Mouse (Mus musculus): ENCODE measurements around the gene Zbtb38. TPM values are rescaled to one million over a fixed set of nuclear protein-coding genes. Genes with fewer than 3 reads are reported as not detected.
"Not testable (repeated sequence)": the region's sequence is repeated elsewhere in the genome, so short reads cannot be mapped to it uniquely, and the experiment has no call there.

Zbtb38 gene
- total RNA-seq, 2 experiments from 2014 or later = 15.9 to 20.1 TPM

DNA sequence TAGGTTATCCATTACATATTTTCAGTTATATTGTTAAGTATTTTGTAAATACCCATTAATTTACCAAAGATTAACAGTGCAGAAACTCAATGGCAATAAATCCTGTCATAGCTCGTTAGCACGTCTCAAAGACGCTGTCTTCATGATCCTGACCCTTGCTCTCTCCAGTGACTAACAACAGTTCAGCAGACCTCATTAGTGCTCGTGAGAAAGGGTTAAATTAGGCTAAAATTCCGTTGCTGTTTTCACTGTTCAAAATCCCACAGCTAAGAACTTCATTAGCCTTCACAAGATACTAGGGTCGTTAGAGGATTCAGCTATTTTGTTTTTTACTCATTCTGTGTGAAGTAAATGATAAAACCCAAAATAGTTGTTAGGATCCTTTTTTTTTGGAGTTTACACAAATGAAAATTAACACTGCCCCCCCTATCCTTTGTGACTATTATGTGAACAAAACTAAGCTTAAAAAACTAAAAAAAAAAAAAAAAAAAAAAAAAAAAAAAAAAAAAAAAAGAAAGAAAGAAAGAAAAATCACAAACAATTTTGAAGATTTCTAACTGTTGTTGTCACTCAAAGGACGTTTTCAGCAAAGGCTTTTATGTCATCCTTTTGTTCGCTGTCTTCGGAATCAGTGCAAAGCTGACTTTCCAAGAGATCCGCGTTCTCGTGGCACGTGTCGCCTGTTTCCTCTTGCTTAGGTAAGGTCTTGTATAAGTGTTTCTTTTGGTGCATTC is 67.6 kb downstream of the Zbtb38 start:
- DNase-seq (ENCODE audit: low spot score in 2 of 2) = no peak

- no peak for DNase-seq (ENCODE audit: low spot score in 2 of 2)
Observed at GRCm38 (mm10) chr9:96684165-96684792, 68.4 kb downstream of the Zbtb38 start.

- no peak for DNase-seq (ENCODE audit: low spot score in 2 of 2)
Observed at GRCm38 (mm10) chr9:96678611-96679010, 74.0 kb downstream of the Zbtb38 start.

GRCm38 (mm10) chr9:96677711-96678110 is 74.9 kb downstream of the Zbtb38 start:
- not testable (repeated sequence) for DNase-seq (ENCODE audit: low spot score in 2 of 2)

- DNase-seq (ENCODE audit: low spot score in 2 of 2) = no peak
Observed at GRCm38 (mm10) chr9:96676671-96677070, 76.0 kb downstream of the Zbtb38 start.

DNA sequence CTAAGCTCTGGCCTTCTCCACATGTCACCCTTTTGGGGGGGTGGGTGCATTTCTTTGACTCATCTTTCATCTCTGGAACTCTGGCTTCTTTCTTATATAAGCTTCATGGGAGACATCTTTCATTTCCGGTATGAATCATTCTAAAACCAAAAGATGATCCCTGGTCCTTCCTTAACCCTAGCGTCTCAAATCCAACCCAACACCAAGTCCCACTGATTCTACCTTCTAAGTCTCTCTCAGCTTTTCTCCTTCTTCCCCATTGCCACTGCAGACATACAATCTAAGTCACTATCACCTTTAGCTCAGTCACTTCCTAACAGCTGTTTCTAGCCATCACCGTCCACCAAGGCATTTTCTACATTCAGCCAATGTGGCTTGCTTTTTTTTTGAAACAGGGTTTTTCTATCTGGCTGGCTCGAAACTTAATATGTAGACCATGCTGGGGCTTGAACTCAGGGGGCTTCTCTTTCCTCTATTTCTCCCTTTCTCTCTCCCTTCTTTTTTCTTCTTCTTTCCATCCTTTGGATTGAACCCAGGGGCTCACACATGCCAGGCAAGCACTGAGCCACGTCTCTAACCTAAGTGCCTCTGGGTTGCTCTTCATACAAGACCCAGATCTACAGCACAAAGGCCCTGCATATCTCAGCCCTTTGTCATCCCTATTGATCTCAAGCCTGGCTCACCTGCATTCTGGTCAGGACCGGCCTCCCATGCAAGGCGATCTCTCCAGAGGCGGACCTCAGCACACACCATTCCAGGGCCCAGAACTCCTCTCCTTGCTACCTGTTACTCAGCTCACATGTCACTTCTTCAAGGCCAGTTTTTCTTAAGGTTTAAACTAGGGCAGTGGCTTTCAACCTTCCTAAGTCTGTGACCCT is 76.6 kb downstream of the Zbtb38 start:
- DNase-seq (ENCODE audit: low spot score in 2 of 2) = no peak

- no peak for DNase-seq (ENCODE audit: low spot score in 2 of 2)
Observed at GRCm38 (mm10) chr9:96675071-96675762, 77.4 kb downstream of the Zbtb38 start.

DNA sequence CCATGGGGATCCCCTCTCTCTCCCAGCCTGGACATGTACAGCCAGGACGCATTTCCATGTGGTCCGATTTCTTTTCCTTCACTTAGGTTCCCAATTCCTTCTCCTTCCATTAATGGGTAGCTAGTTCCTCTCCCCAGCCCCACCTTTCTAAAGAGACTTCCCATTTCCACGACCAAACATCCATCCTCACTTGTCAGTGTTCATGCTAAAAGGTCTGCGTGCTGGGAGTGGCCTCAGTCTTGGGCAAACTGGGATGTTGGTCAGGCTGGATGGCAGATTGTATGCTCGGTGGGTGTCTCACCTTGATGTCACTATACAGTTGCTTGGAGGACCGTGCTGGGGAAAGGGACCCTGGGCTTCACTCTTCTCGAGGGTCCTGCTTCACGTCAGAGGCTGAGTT is 78.3 kb downstream of the Zbtb38 start:
- no peak for DNase-seq (ENCODE audit: low spot score in 2 of 2)

DNA sequence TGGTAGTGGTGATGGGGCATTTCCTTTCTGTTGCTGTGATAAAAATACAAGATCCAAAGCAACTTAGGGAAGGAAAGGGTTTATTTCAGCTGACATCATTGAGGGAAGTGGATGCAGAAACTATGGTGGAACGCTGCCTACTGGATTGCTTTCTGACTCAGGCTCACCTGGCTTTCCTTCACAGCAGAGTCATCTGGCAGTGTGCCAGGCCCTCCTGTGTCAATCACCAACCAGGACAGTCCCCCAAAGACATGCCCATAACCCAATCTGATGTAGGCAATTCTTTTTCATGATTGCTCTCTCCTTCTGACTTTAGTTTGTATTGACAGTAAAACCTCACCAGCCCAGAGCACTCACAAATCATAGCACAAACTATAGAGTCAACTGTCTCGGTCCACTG is 80.2 kb downstream of the Zbtb38 start:
- no peak for DNase-seq (ENCODE audit: low spot score in 2 of 2)

GRCm38 (mm10) chr9:96671249-96671648 is 81.4 kb downstream of the Zbtb38 start:
- no peak for DNase-seq (ENCODE audit: low spot score in 2 of 2)

GRCm38 (mm10) chr9:96669877-96670276 is 82.8 kb downstream of the Zbtb38 start:
- peak; percentile 86 to 94 for DNase-seq (ENCODE audit: low spot score in 2 of 2)

- peak; percentile 42 to 69 for DNase-seq (ENCODE audit: low spot score in 2 of 2)
Observed at GRCm38 (mm10) chr9:96668628-96669027, 84.0 kb downstream of the Zbtb38 start.

DNA sequence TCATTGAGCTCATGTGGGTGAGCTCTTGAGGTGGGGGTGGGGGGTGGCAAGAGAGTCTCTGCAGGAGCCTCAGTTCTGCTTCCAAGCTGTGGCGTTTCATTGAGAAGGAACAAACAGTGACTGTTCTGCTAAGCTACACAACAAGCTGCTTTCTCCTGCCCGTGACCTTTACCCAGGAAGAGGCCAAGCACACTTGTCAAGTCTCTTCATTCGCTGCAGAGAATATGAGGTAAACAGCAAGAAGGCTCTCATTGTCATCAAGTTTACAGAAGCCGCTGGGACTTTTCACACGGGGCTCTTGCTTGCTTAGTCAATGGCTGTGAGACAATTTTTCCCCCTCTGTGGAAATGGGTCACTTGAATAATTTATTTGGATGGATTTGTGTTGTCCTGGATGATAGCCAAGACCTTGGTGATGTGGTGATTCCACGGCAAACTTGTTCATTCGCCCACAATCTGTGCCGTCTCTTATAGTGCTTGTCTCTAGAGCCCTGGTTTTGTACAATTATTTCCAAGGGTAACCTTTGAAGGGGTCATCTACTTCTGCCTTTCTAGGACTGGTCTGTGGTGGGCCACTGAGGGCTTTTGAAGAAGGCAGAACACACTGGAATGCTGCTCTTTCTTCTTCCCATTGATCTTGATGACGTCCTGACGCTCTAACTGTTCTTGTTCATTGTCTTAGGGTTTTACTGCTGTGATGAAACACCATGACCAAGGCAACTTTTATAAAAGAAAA is 92.0 kb downstream of the Zbtb38 start:
- DNase-seq (ENCODE audit: low spot score in 2 of 2) = no peak

DNA sequence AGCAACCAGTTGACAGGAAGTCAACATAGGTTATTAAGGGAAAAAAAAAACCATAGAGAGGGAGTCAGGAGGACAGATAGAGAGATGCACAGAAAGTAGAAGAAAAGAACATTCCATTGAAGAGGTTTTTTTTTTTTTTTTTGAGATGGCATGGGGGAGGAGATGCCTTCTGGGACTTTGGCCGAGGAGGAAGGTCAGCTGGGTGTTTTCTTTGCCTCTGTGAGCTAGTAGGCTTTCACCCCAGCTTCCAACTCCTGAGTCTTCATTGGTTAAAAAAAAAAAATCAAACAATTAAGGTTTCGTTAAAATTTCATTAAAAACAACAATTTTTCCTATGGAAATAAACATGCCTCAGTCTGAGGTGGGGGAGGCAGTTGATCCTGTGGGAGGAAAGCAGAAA is 92.8 kb downstream of the Zbtb38 start:
- no peak for DNase-seq (ENCODE audit: low spot score in 2 of 2)

- no peak for DNase-seq (ENCODE audit: low spot score in 2 of 2)
Observed at GRCm38 (mm10) chr9:96653538-96653937, 99.1 kb downstream of the Zbtb38 start.

GRCm38 (mm10) chr9:96652763-96653162 is 99.9 kb downstream of the Zbtb38 start:
- no peak for DNase-seq (ENCODE audit: low spot score in 2 of 2)

- no peak for DNase-seq (ENCODE audit: low spot score in 2 of 2)
Observed at GRCm38 (mm10) chr9:96650807-96651206, 101.8 kb downstream of the Zbtb38 start.

- no peak for DNase-seq (ENCODE audit: low spot score in 2 of 2)
Observed at GRCm38 (mm10) chr9:96649924-96650323, 102.7 kb downstream of the Zbtb38 start.

GRCm38 (mm10) chr9:96649362-96649761 is 103.3 kb downstream of the Zbtb38 start:
- no peak for DNase-seq (ENCODE audit: low spot score in 2 of 2)

DNA sequence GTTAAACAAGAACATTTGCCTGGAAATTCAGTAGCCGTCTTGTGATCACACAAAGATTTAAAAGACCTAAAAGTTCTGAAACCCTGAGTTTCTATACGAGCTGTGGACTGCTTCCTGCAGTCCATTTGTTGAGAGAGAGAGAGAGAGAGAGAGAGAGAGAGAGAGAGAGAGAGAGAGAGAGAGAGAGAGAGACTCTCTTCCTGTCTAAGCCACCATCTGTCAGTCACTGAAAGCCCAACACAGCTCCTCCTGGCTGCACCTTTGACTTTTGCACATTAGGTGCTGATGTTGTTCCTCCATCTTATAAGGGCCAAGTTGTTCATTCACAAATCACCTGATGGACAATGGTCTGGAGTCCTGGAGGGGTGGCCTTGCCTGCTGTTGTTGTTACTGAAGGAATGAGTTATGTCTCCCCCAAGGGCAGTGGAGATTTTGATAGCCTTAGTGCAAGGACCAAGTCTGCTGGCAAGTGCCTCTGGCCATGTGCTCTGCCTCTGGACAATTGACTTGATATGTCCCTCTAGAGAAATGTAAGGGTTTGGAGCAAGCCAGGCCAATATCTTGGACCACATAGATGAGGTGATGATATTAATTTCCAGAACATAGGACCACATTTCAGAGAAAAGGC is 105.8 kb downstream of the Zbtb38 start:
- DNase-seq (ENCODE audit: low spot score in 2 of 2) = no peak

All from gastrocnemius, postnatal 4 days (tissue).